Mouse (Mus musculus) intestine, postnatal 0 days (tissue): ENCODE results near the gene Mtss1l. TPM values are rescaled to one million over a fixed set of nuclear protein-coding genes. Genes with fewer than 3 reads are reported as not detected.

Source experiments
- ATAC-seq: fragments of 200-750 bp; cut with Nextera tagmentation; 2 replicates; pipeline ENCODE4 v1.8.0; 2017; ENCODE audit warnings: mild to moderate bottlenecking, moderate TSS enrichment, moderate library complexity
- H3K27ac ChIP-seq: fragments of 300-500 bp; sonication (generic); 2 replicates; pipeline ENCODE4 v1.5.1; 2014; ENCODE audit warnings: mild to moderate bottlenecking, low read depth, low read length, moderate library complexity
- H3K27me3 ChIP-seq: fragments of 300-500 bp; sonication (generic); replicated peaks from 2 replicates; pipeline ENCODE4 v1.6.1; 2014; ENCODE audit warnings: low read length, mixed read lengths; ENCODE audit not compliant: control insufficient read depth, insufficient read depth
- H3K36me3 ChIP-seq: fragments of 300-500 bp; sonication (generic); 2 replicates; pipeline ENCODE4 v1.6.1; 2014; ENCODE audit warnings: mild to moderate bottlenecking, moderate library complexity; ENCODE audit not compliant: control insufficient read depth, insufficient read depth
- H3K4me1 ChIP-seq: fragments of 300-500 bp; sonication (generic); replicated peaks from 2 replicates; pipeline ENCODE4 v1.6.1; 2014; ENCODE audit warnings: antibody characterized with exemption, low read length, mixed read lengths; ENCODE audit not compliant: control insufficient read depth, insufficient read depth
- H3K4me2 ChIP-seq: fragments of 300-500 bp; sonication (generic); replicated peaks from 2 replicates; pipeline ENCODE4 v1.6.1; 2014; ENCODE audit warnings: low read depth, mild to moderate bottlenecking, moderate library complexity
- H3K4me3 ChIP-seq: fragments of 300-500 bp; sonication (generic); 2 replicates; pipeline ENCODE4 v1.5.1; 2014; ENCODE audit warnings: low read depth, low read length
- H3K9ac ChIP-seq: fragments of 300-500 bp; sonication (generic); 2 replicates; pipeline ENCODE4 v1.6.1; 2014; ENCODE audit warnings: mild to moderate bottlenecking, low read depth, low read length
- H3K9me3 ChIP-seq: fragments of 300-500 bp; sonication (generic); 2 replicates; pipeline ENCODE4 v1.6.1; 2016; ENCODE audit warnings: mixed run types; ENCODE audit not compliant: control insufficient read depth
- CTCF ChIP-seq: sonication (generic); IDR thresholded peaks from 2 replicates; pipeline ENCODE4 v1.5.1; 2016; ENCODE audit warnings: low read depth, mild to moderate bottlenecking, control low read depth, antibody characterized with exemption, moderate library complexity
- WGBS: fragments of 180-500 bp; shearing (Covaris S2); extraction: QIAGEN DNeasy Blood & Tissue Kit; methylation state at CpG from one replicate; pipeline ENCODE4 v1.1.7; 2014; 5-methylcytosine and 5-hydroxymethylcytosine counted together
- polyA plus RNA-seq: library from polyadenylated mRNA; unstranded; fragments of >200 nt; fragmentation: Nextera tagmentation; extraction: Ambion mirVana; gene quantifications from 2 replicates; pipeline ENCODE4 v1.2.1, GENCODE M21; 2015

The Mtss1l gene
- polyA plus RNA-seq, 1 experiment from 2014 or later: 4.4 TPM

- H3K4me1 ChIP-seq: no peaks in the 10 kb centered on the region
- H3K9ac ChIP-seq: no peak overlapping the region
- no peak for TF ChIP-seq CTCF
- H3K27me3 ChIP-seq: no peaks in the 10 kb centered on the region
- no peak for ATAC-seq
- H3K4me2 ChIP-seq: no peak overlapping the region
- H3K27ac ChIP-seq: no peak overlapping the region
- WGBS: 60% methylated on average over 6 of the region's 6 CpGs
- no peak overlapping the region for H3K4me3 ChIP-seq
- no peaks in the 10 kb centered on the region for H3K9me3 ChIP-seq
- no peaks in the 10 kb centered on the region for H3K36me3 ChIP-seq
Observed at GRCm38 (mm10) chr8:110767261-110767660, 46.0 kb downstream of the Mtss1l start.

DNA sequence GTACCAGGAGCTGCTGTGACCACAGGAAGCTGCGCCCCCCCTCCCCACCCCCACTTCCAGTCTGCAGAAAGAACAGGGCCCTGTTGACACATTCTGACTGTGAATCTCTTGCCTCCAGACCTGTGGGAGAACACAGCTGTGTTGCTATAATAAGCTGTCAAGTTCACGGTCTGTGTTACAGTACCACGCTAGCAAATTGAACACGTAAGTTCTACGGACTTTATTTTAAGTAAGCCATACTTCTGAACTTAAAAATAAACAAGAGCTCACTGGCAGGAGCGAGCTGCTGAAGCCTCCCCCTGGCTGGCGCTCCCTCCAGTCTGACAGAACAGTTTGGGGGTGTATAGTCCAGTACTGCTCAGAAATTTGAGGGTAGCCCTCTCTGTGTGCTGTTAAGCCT, 51.2 kb downstream of the Mtss1l start:
- Histone ChIP-seq H3K4me3 (no peak overlapping the region), H3K9ac (no peak overlapping the region), H3K4me2 (no peak overlapping the region), H3K27me3 (no peaks in the 10 kb centered on the region), H3K4me1 (no peaks in the 10 kb centered on the region), H3K27ac (no peak overlapping the region), H3K9me3 (no peaks in the 10 kb centered on the region), H3K36me3 (no peaks in the 10 kb centered on the region)
- ATAC-seq: no peak
- 61% methylated on average over 7 of the region's 7 CpGs for WGBS
- TF ChIP-seq CTCF: no peak

DNA sequence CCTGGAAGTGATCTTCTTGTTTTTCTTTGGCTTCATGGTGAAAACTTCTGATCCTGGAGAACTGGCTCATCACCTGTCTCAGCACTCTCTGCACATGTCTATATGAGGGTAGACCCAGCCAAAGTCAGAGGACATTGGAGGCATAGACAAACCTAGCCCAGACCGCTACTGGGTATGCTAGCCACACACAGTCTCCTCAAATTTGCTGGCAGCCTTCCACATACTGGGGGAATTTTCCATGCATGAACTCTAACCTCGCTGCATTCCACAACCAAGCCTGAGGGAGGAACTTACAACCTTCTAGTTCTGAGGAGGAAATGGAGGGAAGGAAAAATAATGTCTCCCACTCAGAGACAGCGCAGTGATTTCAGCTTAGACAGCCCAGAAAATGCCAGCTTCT, 52.8 kb downstream of the Mtss1l start:
- no peak overlapping the region for H3K27ac ChIP-seq
- ATAC-seq: no peak
- H3K9me3 ChIP-seq: no peaks in the 10 kb centered on the region

DNA sequence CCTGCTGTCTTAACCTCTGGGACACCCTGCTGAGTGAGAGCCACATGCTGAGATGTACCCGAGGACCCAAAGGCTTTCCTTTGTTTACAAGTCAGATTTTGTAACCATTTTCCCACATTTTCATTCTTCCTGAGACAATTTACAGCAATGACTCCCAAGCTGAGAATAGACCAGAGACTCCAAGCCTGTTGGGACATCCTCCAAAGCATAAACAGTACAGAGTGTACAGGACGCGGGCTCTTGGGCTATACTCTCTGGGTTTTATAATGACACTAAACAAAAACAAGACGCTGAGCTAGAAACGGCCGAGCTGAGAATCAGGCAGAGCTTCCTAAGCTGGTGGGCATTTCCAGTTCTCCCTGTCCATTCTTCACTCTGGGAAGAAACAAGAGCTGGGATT, 53.4 kb downstream of the Mtss1l start:
- WGBS: 74% methylated on average over 6 of the region's 6 CpGs
- Histone ChIP-seq H3K9ac (no peak overlapping the region), H3K27ac (no peak overlapping the region), H3K9me3 (no peaks in the 10 kb centered on the region), H3K27me3 (no peaks in the 10 kb centered on the region), H3K4me1 (no peaks in the 10 kb centered on the region), H3K36me3 (no peaks in the 10 kb centered on the region), H3K4me2 (no peak overlapping the region), H3K4me3 (no peak overlapping the region)
- ATAC-seq: no peak
- TF ChIP-seq CTCF: no peak

More for the DNA sequence above, 52.8 kb downstream of the Mtss1l start:
- Histone ChIP-seq H3K9ac (no peak overlapping the region), H3K4me3 (no peak overlapping the region), H3K4me1 (no peaks in the 10 kb centered on the region), H3K4me2 (no peak overlapping the region), H3K27me3 (no peaks in the 10 kb centered on the region), H3K36me3 (no peaks in the 10 kb centered on the region)
- WGBS: 72% methylated on average over 3 of the region's 3 CpGs
- no peak for TF ChIP-seq CTCF

DNA sequence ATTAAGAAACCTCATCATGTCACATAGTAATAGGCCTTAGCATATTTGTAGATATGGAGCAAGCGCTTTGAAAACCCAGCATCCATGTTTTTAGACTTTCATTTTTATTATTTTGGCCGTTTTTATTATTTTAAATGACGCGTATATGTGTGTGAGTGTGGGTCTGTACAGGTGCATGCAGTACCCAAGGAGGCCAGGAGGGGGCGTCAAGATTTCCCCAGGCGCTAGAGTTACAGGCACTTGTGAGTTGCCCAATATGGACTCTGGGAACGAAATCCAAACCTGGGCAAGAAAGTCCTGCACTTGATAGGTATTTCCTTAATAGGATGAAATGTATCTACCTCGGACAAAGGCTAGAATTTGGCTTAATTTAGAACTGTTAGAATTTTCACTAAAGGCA, 54.0 kb downstream of the Mtss1l start:
- H3K36me3 ChIP-seq: no peaks in the 10 kb centered on the region
- WGBS: 77% methylated on average over 8 of the region's 8 CpGs
- H3K4me2 ChIP-seq: no peak overlapping the region
- H3K27ac ChIP-seq: no peak overlapping the region
- no peaks in the 10 kb centered on the region for H3K4me1 ChIP-seq
- no peak for ATAC-seq
- H3K27me3 ChIP-seq: no peaks in the 10 kb centered on the region
- H3K9me3 ChIP-seq: no peaks in the 10 kb centered on the region
- TF ChIP-seq CTCF: peak; percentile 63
- H3K9ac ChIP-seq: no peak overlapping the region
- no peak overlapping the region for H3K4me3 ChIP-seq

- no peak overlapping the region for H3K27ac ChIP-seq
- H3K4me2 ChIP-seq: no peak overlapping the region
- no peaks in the 10 kb centered on the region for H3K4me1 ChIP-seq
- H3K27me3 ChIP-seq: no peaks in the 10 kb centered on the region
- H3K36me3 ChIP-seq: no peaks in the 10 kb centered on the region
- H3K9ac ChIP-seq: no peak overlapping the region
- no peaks in the 10 kb centered on the region for H3K9me3 ChIP-seq
- TF ChIP-seq CTCF: no peak
- H3K4me3 ChIP-seq: no peak overlapping the region
- no peak for ATAC-seq
- 90% methylated on average over 3 of the region's 3 CpGs for WGBS
Observed at GRCm38 (mm10) chr8:110775721-110776120, 54.4 kb downstream of the Mtss1l start.

DNA sequence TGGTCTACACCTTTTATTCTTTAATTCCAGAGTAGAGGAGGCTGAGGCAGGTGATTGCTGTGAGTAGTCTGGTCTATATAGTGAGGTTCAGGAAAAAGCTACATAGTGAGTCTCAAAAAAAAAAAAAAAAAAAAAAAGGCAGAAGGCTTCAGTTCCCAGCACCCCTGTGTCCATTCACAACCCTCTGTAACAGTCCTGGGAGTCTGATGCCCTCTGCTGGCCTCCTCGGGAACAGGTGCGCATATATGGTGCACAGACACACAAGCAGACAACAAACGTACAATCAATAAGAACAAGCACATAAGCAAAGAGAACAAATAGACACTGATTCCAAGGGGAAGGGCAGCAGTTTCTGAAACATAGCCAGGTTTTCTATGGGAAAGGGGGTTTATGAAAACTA, 55.1 kb downstream of the Mtss1l start:
- H3K27me3 ChIP-seq: no peaks in the 10 kb centered on the region
- no peak for ATAC-seq
- TF ChIP-seq CTCF: no peak
- H3K27ac ChIP-seq: no peak overlapping the region
- no peaks in the 10 kb centered on the region for H3K36me3 ChIP-seq
- no peaks in the 10 kb centered on the region for H3K9me3 ChIP-seq
- no peak overlapping the region for H3K4me2 ChIP-seq
- H3K9ac ChIP-seq: no peak overlapping the region
- no peaks in the 10 kb centered on the region for H3K4me1 ChIP-seq
- no peak overlapping the region for H3K4me3 ChIP-seq
- WGBS: 97% methylated on average over 3 of the region's 3 CpGs
